Mouse (Mus musculus) left cerebral cortex, adult 8-10 months (tissue): Measurements from ENCODE around the gene Eps8. TPM values are rescaled to one million over a fixed set of nuclear protein-coding genes. Genes with fewer than 3 reads are reported as not detected.

Source experiments
- total RNA-seq, 4 experiments: library from RNA; stranded (reverse); gene quantifications; 2 replicates each; pipeline ENCODE4 v1.2.4; 2022

The Eps8 gene
- total RNA-seq, 4 experiments from 2014 or later = 26.7 to 32.0 (median 30.2) TPM

Other genes starting within 250 kb of the Eps8 start
- gene Strap, start 80.2 kb upstream of the Eps8 start, total RNA-seq = 100 to 1,000 TPM; 108 to 111 (median 109) TPM
- gene Dera, start 99.7 kb upstream of the Eps8 start, total RNA-seq = 1 to 10 TPM; 3.1 to 6.4 (median 3.3) TPM